Mouse (Mus musculus): ENCODE results near the gene Rnh1.

Rnh1 gene

GRCm38 (mm10) chr7:141164850-141165249 lies 7.8 kb downstream of the Rnh1 start:
- DNase-seq (ENCODE audit: low spot score): no peak

GRCm38 (mm10) chr7:141164397-141164796 lies 8.3 kb downstream of the Rnh1 start:
- no peak for DNase-seq (ENCODE audit: low spot score)

GRCm38 (mm10) chr7:141155362-141155761 lies 17.3 kb downstream of the Rnh1 start:
- no peak for DNase-seq (ENCODE audit: low spot score)

- DNase-seq (ENCODE audit: low spot score): no peak
Measured at GRCm38 (mm10) chr7:141148639-141149038, 24.0 kb downstream of the Rnh1 start.

GRCm38 (mm10) chr7:141147044-141147443 lies 25.6 kb downstream of the Rnh1 start:
- no peak for DNase-seq (ENCODE audit: low spot score)

- peak; percentile 78 for DNase-seq (ENCODE audit: low spot score)
Measured at GRCm38 (mm10) chr7:141146043-141146595, 26.5 kb downstream of the Rnh1 start.

- DNase-seq (ENCODE audit: low spot score): no peak
Measured at GRCm38 (mm10) chr7:141145403-141145802, 27.3 kb downstream of the Rnh1 start.

- no peak for DNase-seq (ENCODE audit: low spot score)
Measured at GRCm38 (mm10) chr7:141144650-141145049, 28.0 kb downstream of the Rnh1 start.

- no peak for DNase-seq (ENCODE audit: low spot score)
Measured at GRCm38 (mm10) chr7:141143861-141144260, 28.8 kb downstream of the Rnh1 start.

GRCm38 (mm10) chr7:141143112-141143511 lies 29.5 kb downstream of the Rnh1 start:
- no peak for DNase-seq (ENCODE audit: low spot score)

GRCm38 (mm10) chr7:141141326-141141725 lies 31.3 kb downstream of the Rnh1 start:
- DNase-seq (ENCODE audit: low spot score): no peak

- peak; percentile 90 for DNase-seq (ENCODE audit: low spot score)
Measured at GRCm38 (mm10) chr7:141131904-141132755, 40.5 kb downstream of the Rnh1 start.

GRCm38 (mm10) chr7:141131024-141131820 lies 41.4 kb downstream of the Rnh1 start:
- peak; percentile 95 for DNase-seq (ENCODE audit: low spot score)

GRCm38 (mm10) chr7:141123517-141123856 lies 49.2 kb downstream of the Rnh1 start:
- DNase-seq (ENCODE audit: low spot score): no peak

GRCm38 (mm10) chr7:141122689-141123516 lies 49.8 kb downstream of the Rnh1 start:
- DNase-seq (ENCODE audit: low spot score): peak; percentile 99

- DNase-seq (ENCODE audit: low spot score): no peak
Measured at GRCm38 (mm10) chr7:141122245-141122644, 50.4 kb downstream of the Rnh1 start, which contains the start of gene Ptdss2. TSS of gene Ptdss2 (plus strand) at chr7:141122382.

GRCm38 (mm10) chr7:141121051-141121531 lies 51.6 kb downstream of the Rnh1 start:
- DNase-seq (ENCODE audit: low spot score): no peak

GRCm38 (mm10) chr7:141120605-141121004 lies 52.1 kb downstream of the Rnh1 start:
- no peak for DNase-seq (ENCODE audit: low spot score)

- no peak for DNase-seq (ENCODE audit: low spot score)
Measured at GRCm38 (mm10) chr7:141119487-141119886, 53.2 kb downstream of the Rnh1 start.

- no peak for DNase-seq (ENCODE audit: low spot score)
Measured at GRCm38 (mm10) chr7:141117636-141118035, 55.0 kb downstream of the Rnh1 start, which contains the start of gene Ano9. TSS of gene Ano9 (minus strand) at chr7:141117806.

- no peak for DNase-seq (ENCODE audit: low spot score)
Measured at GRCm38 (mm10) chr7:141115874-141116273, 56.8 kb downstream of the Rnh1 start.

Data from c-Kit-positive CD71-positive TER-119-positive erythroid progenitor cells, embryonic 14.5 days (primary cell).